Mouse (Mus musculus) limb, embryonic 11.5 days (tissue): Measurements from ENCODE around the gene Kat7. TPM values are rescaled to one million over a fixed set of nuclear protein-coding genes. Genes with fewer than 3 reads are reported as not detected.

Source experiments
- ATAC-seq: fragments of 200-750 bp; cut with Nextera tagmentation; 2 replicates; pipeline ENCODE4 v1.8.0; 2017; ENCODE audit warnings: low read depth; ENCODE audit not compliant: insufficient number of reproducible peaks, low FRiP score, low TSS enrichment
- DNase-seq: peaks from one replicate; pipeline ENCODE4 v3.0.0-alpha.2; 2015; ENCODE audit warnings: low spot score
- H3K27ac ChIP-seq: fragments of 300-500 bp; sonication (generic); replicated peaks from 2 replicates; pipeline ENCODE4 v1.5.1; 2014; ENCODE audit warnings: low read depth, mild to moderate bottlenecking, low read length
- H3K27me3 ChIP-seq: fragments of 300-500 bp; sonication (generic); 2 replicates; pipeline ENCODE4 v1.6.1; 2014; ENCODE audit warnings: mild to moderate bottlenecking, low read length, mixed read lengths; ENCODE audit not compliant: control insufficient read depth, insufficient read depth
- H3K36me3 ChIP-seq: fragments of 300-500 bp; sonication (generic); 2 replicates; pipeline ENCODE4 v1.6.1; 2014; ENCODE audit warnings: mild to moderate bottlenecking, low read length, moderate library complexity, mixed read lengths; ENCODE audit not compliant: control insufficient read depth, insufficient read depth
- H3K4me1 ChIP-seq: fragments of 300-500 bp; sonication (generic); 2 replicates; pipeline ENCODE4 v1.6.1; 2014; ENCODE audit warnings: low read length, mixed read lengths; ENCODE audit not compliant: control insufficient read depth, insufficient read depth
- H3K4me2 ChIP-seq: fragments of 300-500 bp; sonication (generic); 2 replicates; pipeline ENCODE4 v1.6.1; 2014; ENCODE audit warnings: low read depth, mild to moderate bottlenecking, moderate library complexity; ENCODE audit not compliant: severe bottlenecking
- H3K4me3 ChIP-seq: fragments of 300-500 bp; sonication (generic); 2 replicates; pipeline ENCODE4 v1.5.1; 2014; ENCODE audit warnings: low read depth, low read length
- H3K9ac ChIP-seq: fragments of 300-500 bp; sonication (generic); 2 replicates; pipeline ENCODE4 v1.6.1; 2014; ENCODE audit warnings: mild to moderate bottlenecking, low read length
- H3K9me3 ChIP-seq: fragments of 300-500 bp; sonication (generic); 2 replicates; pipeline ENCODE4 v1.6.1; 2016; ENCODE audit warnings: low read length; ENCODE audit not compliant: control insufficient read depth
- WGBS: fragments of 180-500 bp; shearing (Covaris S2); extraction: QIAGEN DNeasy Blood & Tissue Kit; methylation state at CpG from one replicate; pipeline ENCODE4 v1.1.7; 2014; 5-methylcytosine and 5-hydroxymethylcytosine counted together
- polyA plus RNA-seq: library from polyadenylated mRNA; unstranded; fragments of >200 nt; fragmentation: Nextera tagmentation; extraction: Ambion mirVana; gene quantifications from 2 replicates; pipeline ENCODE4 v1.2.1, GENCODE M21; 2014

The Kat7 gene
- polyA plus RNA-seq, 1 experiment from 2014 or later = 80.4 TPM

DNA sequence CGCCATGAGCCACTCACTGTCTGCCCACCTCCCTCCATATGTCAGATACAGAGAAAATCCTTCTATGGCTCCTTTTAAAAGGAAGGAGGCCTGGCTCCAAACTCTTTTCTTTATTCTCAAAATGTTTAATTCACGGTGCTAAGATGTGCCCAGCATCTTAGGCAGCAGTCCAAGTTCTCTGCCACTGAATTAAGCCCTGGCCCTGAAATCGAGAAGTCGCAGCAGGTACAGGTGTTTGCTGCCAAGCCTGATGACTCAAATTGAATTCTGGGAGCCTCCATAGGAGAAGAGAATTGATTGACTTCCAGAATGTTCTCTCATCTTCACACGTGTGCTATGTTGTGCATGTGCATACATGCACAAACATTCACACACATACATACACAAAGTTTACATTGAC is 27.7 kb downstream of the Kat7 start:
- 97% methylated on average over 5 of the region's 5 CpGs for WGBS
- DNase-seq (no peak), ATAC-seq (no peak)
- Histone ChIP-seq H3K27me3 (no peaks in the 10 kb centered on the region), H3K4me1 (no peaks in the 10 kb centered on the region), H3K36me3 (peaks cover 30% of the 10 kb centered on the region; the same call in 1 of the 2 replicates), H3K4me3 (no peak overlapping the region), H3K27ac (no peak overlapping the region), H3K9me3 (no peaks in the 10 kb centered on the region), H3K4me2 (no peak overlapping the region), H3K9ac (no peak overlapping the region)

DNA sequence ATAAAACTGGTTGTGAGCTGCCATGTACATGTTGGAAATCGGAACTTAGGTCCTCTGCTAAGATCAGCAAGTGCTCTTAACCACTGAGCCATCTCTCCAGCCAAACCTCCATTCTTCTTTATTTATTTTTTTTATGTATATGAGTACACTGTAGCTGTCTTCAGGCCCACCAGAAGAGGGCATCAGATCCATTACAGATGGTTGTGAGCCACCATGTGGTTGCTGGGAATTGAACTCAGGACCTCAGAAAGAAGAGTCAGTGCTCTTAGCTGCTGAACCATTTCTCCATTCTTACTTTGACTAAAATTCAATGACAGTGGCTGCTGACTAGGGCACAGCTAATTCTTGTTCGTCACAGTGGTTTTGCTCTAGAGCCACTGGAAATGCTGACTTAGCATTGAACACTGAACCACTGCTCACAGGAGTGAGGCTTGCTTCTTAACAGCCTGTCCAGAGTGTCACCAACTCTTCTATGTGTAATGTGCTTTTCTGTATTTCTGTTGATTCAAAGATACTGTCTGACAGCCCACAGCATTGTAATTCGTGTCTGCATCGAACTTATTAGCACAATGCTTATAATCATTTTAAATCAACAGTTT is 30.9 kb downstream of the Kat7 start:
- Histone ChIP-seq H3K4me1 (no peaks in the 10 kb centered on the region), H3K4me2 (no peak overlapping the region)
- 88% methylated on average over 4 of the region's 4 CpGs for WGBS

DNA sequence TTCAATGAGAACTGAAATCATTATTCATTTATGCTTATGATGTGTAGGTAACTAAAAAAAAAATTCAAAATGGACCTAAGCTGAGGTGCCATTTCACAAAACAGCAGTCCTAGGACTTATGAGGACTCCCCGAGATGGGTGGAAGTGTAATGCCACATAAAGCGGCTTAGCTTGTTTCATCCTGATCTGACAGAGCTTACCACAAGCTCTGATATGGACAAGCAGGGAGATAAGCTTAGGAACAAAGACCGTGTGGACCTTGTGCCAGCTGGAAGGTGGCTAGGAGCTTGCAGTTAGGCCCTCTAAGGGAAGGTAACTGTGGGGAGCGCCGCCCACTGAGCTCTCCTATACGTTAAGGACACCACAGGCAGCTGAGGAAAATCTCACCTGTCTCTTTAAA is 34.0 kb downstream of the Kat7 start:
- ATAC-seq (no peak), DNase-seq (no peak)
- Histone ChIP-seq H3K27ac (no peak overlapping the region), H3K36me3 (peaks cover 44% of the 10 kb centered on the region), H3K9me3 (no peaks in the 10 kb centered on the region), H3K4me2 (no peak overlapping the region), H3K27me3 (no peaks in the 10 kb centered on the region), H3K4me1 (no peaks in the 10 kb centered on the region), H3K9ac (no peak overlapping the region), H3K4me3 (no peak overlapping the region)
- WGBS = 92% methylated on average over 6 of the region's 6 CpGs

More for the DNA sequence above, 30.9 kb downstream of the Kat7 start:
- Histone ChIP-seq H3K9me3 (no peaks in the 10 kb centered on the region), H3K4me3 (no peak overlapping the region), H3K36me3 (peaks cover 34% of the 10 kb centered on the region; the same call in 1 of the 2 replicates), H3K27me3 (no peaks in the 10 kb centered on the region), H3K9ac (no peak overlapping the region), H3K27ac (no peak overlapping the region)
- ATAC-seq (no peak), DNase-seq (no peak)

DNA sequence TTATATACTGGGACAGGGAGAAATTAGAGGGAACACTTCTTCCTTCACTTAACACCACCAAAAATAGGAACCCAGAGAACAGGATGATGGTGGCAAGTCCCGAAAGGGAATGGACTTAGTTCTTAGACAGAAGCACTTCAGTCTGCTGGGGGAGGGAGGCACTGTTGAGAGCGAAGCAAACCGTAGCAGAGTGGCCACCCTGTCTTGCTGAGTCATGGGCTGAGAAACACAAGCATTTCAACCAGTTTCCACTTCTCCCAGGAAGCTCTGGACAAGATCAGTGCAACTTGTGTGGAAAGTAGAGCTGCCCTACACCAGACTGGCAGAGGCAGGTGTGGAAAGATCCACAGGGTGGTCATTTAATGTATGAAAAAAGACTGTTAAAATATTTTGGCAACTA is 35.4 kb downstream of the Kat7 start:
- no peak for DNase-seq
- Histone ChIP-seq H3K9me3 (no peaks in the 10 kb centered on the region), H3K27ac (no peak overlapping the region), H3K4me2 (no peak overlapping the region), H3K4me1 (no peaks in the 10 kb centered on the region), H3K36me3 (peaks cover 38% of the 10 kb centered on the region), H3K9ac (no peak overlapping the region), H3K4me3 (no peak overlapping the region), H3K27me3 (no peaks in the 10 kb centered on the region)
- WGBS = 89% methylated on average over 3 of the region's 3 CpGs
- no peak for ATAC-seq

DNA sequence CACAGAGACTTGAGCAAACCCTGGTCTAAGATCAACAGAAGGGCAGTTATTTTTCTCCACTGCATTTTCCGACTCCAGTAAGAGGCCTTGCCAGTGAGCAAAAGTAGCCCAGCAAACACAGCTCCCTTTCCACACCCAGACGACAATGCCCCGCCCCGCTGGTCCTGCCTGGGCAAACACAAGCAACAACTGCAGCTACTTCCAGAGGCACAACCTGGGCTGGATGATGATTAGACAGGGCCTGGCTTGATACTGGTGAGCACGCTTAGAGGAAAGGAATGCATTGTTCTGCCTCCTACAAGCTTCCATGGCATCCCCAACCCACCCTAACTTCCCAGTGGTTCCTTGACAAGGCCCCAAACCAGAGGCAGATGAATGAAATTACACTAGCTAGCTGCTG is 36.4 kb downstream of the Kat7 start:
- WGBS = 92% methylated on average over 5 of the region's 5 CpGs
- H3K27ac ChIP-seq = no peak overlapping the region
- no peak overlapping the region for H3K4me2 ChIP-seq
- H3K36me3 ChIP-seq = peaks cover 38% of the 10 kb centered on the region
- H3K9ac ChIP-seq = no peak overlapping the region
- ATAC-seq (no peak), DNase-seq (no peak)
- no peaks in the 10 kb centered on the region for H3K27me3 ChIP-seq
- no peak overlapping the region for H3K4me3 ChIP-seq
- H3K9me3 ChIP-seq = no peaks in the 10 kb centered on the region
- no peaks in the 10 kb centered on the region for H3K4me1 ChIP-seq

DNA sequence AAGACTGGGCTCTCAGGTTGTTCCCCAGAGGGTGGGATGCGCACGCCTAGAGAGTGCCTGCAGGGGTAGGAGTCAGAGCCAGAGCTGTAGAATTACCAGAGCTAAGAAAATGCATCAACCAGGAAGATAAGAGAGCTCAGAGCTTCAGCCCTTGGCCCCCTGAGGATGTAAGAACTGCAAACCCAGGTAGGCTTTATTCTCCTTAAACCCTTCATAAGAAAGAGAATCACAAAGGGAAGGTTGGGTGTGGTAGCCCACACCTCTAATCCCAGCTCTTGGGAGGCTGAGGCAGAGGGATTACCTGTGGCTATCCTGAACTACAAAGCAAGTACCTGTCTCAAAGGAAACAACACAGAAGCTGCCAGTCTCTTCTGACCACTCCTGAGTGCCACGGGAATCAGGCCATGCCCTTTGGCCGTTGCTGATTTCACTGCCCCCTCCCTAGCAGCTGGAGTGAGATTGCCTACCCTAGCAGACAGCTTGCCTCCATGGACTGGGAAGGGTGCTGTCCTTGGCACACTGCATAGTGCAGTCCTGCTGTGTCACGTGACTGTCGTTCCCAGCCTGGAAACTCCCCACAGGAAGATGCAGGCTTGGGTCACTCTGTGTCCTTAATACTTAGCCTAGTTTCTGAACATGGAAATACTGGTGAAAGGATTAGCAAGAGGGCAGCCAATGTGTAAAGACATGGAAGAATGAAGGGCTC is 43.4 kb downstream of the Kat7 start:
- ATAC-seq (no peak), DNase-seq (no peak)
- Histone ChIP-seq H3K27me3 (no peaks in the 10 kb centered on the region), H3K9me3 (no peaks in the 10 kb centered on the region), H3K4me3 (no peak overlapping the region), H3K4me1 (no peaks in the 10 kb centered on the region; the same call in 1 of the 2 replicates), H3K27ac (no peak overlapping the region), H3K4me2 (no peak overlapping the region), H3K9ac (no peak overlapping the region), H3K36me3 (peaks cover 13% of the 10 kb centered on the region)
- 48% methylated on average over 6 of the region's 6 CpGs for whole genome bisulfite sequencing

DNA sequence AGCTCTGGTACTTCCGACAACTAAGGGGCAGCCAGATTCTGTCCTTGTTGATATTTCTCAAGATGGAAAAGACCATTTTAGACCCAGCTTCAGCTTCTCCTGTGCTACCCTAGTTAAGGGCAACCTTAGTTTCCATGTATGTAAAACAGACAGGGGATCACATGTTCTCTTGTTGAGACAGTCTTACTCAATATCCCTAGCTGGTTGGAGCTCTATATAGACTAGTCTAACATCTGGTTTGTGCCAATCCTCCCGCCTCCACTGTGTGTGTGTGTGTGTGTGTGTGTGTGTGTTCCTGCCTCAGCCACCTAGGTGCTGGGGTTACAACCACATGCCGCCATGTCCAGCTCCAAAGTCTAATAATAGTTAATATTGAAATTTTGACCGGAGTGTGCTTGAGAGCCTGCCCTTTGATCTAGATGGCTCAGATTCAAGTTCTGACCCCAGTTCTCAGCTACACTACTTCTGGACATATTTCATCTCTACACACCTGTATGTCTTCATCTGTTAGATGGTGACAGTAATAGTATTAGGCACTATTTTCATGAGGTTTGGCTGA is 45.5 kb downstream of the Kat7 start:
- H3K4me3 ChIP-seq = no peak overlapping the region
- DNase-seq = no peak
- H3K9me3 ChIP-seq = no peaks in the 10 kb centered on the region
- no peak overlapping the region for H3K27ac ChIP-seq
- H3K9ac ChIP-seq = no peak overlapping the region
- no peaks in the 10 kb centered on the region for H3K27me3 ChIP-seq
- H3K36me3 ChIP-seq = peaks cover 6% of the 10 kb centered on the region
- no peaks in the 10 kb centered on the region; the same call in 1 of the 2 replicates for H3K4me1 ChIP-seq
- 77% methylated on average over 4 of the region's 4 CpGs for WGBS
- H3K4me2 ChIP-seq = no peak overlapping the region
- no peak for ATAC-seq

DNA sequence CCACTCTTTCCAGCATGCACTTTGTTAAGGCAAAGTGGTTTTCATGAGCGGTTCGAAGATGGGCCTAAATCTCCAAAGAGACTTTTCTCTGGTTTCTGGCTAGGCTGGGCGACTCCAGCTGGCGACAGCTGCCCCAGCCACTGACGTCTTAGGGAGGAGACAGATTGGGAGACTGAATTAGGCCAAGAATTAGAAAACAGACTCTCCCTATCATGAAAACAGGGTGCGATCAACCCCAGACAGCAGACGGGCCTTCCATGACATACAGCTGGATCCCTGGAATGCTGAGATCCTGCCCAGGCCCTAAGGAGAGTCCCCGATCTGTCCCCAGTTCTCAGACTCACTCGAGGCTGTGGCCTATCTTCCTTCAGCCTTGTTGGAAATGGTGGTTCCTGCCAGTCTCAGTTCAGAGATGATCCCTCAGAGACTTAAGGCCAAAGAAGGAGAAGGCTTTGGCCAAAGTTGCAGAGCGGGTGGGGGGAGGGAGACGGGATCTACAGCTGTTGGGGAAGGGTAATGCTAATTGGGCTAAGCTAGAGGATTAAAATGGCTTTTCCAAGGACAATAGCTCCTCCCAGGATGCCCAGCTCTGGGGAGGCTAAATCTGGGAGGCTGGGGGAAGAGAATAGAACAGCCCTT is 46.1 kb downstream of the Kat7 start:
- Histone ChIP-seq H3K9me3 (no peaks in the 10 kb centered on the region), H3K9ac (no peak overlapping the region), H3K27ac (no peak overlapping the region), H3K4me1 (no peaks in the 10 kb centered on the region; the same call in 1 of the 2 replicates), H3K4me3 (no peak overlapping the region), H3K36me3 (peaks cover 6% of the 10 kb centered on the region; the same call in 1 of the 2 replicates), H3K27me3 (no peaks in the 10 kb centered on the region), H3K4me2 (no peak overlapping the region)
- 19% methylated on average over 11 of the region's 11 CpGs for WGBS
- no peak for DNase-seq
- no peak for ATAC-seq
